Mouse (Mus musculus) intestine, embryonic 16.5 days (tissue): ENCODE data around the gene Fkbp6. TPM values are rescaled to one million over a fixed set of nuclear protein-coding genes. Genes with fewer than 3 reads are reported as not detected.

Experiments
- microRNA-seq: library from miRNA; unstranded; fragments of <30 nt; microRNA quantifications from one replicate; pipeline ENCODE4, GENCODE M21; 2016
- polyA plus RNA-seq: library from polyadenylated mRNA; unstranded; fragments of >200 nt; fragmentation: Nextera tagmentation; extraction: Ambion mirVana; gene quantifications from 2 replicates; pipeline ENCODE4 v1.2.1, GENCODE M21; 2015

The Fkbp6 gene
- polyA plus RNA-seq, 1 experiment from 2014 or later = 0.48 TPM

Small RNA genes within 50 kb of the gene (microRNA-seq; reads per million reads assigned to microRNA genes)
- gene Mir7033 = not detected

Other genes starting within 250 kb of the Fkbp6 start
- gene Tbl2, start 200.4 kb downstream of the Fkbp6 start, polyA plus RNA-seq = 26.1 and 27.4 TPM in 2 replicates
- 53.7 and 54.7 TPM in 2 replicates for gene Bcl7b, start 181.8 kb downstream of the Fkbp6 start, polyA plus RNA-seq
- gene Baz1b, start 162.8 kb downstream of the Fkbp6 start, polyA plus RNA-seq = 19.0 and 20.9 TPM in 2 replicates
- 0.33 and 0.50 TPM in 2 replicates for gene Fzd9, start 98.8 kb downstream of the Fkbp6 start, polyA plus RNA-seq
- gene Trim50, start 3.3 kb upstream of the Fkbp6 start, polyA plus RNA-seq = 0.18 and 0.32 TPM in 2 replicates
- gene Nsun5, start 19.9 kb upstream of the Fkbp6 start, polyA plus RNA-seq = 30.2 and 34.7 TPM in 2 replicates
- 6.9 and 7.5 TPM in 2 replicates for gene Pom121, start 44.5 kb upstream of the Fkbp6 start, polyA plus RNA-seq
- gene Hip1, start 195.1 kb upstream of the Fkbp6 start, polyA plus RNA-seq = 15.0 and 15.3 TPM in 2 replicates
- gene Ccl26, start 213.5 kb upstream of the Fkbp6 start, polyA plus RNA-seq = not detected in 2 replicates
- gene Ccl24, start 223.0 kb upstream of the Fkbp6 start, polyA plus RNA-seq = 34.3 and 34.5 TPM in 2 replicates